ENCODE assay signal across 21 mouse cellular contexts in genomic region chr6:83003850-83004249, GRCm38 (mm10). TPM values are rescaled to one million over a fixed set of nuclear protein-coding genes. Genes with fewer than 3 reads are reported as not detected.
DNase-seq lines count a peak whose midpoint lies in the region; ATAC-seq and TF ChIP-seq lines count a peak whose summit lies in the region.
"Had no signal": no experiment of that assay in that cellular context is flagged by ENCODE, and none has a peak within 500 bp of the region (broad histone marks: within the 10 kb centered on the region; RNA-seq: fewer than 3 reads in every experiment).

No protein-coding gene starts in this region.

- H3K9ac ChIP-seq in liver, embryonic 14.5 days (replicated peaks): peak overlapping the region; percentile 15; the same call in 1 of the 2 replicates
- H3K9ac ChIP-seq: forebrain, embryonic 13.5 days; kidney, embryonic 15.5 days had no signal

- no peaks in the 10 kb centered on the region for H3K36me3 ChIP-seq in spleen, adult 2 months (ENCODE audit: control insufficient read depth, insufficient read depth, low read length)
- H3K36me3 ChIP-seq in liver, embryonic 14.5 days (replicated peaks; ENCODE audit: control insufficient read depth, insufficient read depth, low read depth): no peaks in the 10 kb centered on the region
- H3K36me3 ChIP-seq: kidney, embryonic 15.5 days had no signal

- H3K4me1 ChIP-seq in spleen, adult 2 months (ENCODE audit: control insufficient read depth, insufficient read depth, insufficient read length): peaks cover 23% of the 10 kb centered on the region
- peaks cover 20 to 28% of the 10 kb centered on the region in 2 experiments for H3K4me1 ChIP-seq in liver, embryonic 14.5 days (replicated peaks; ENCODE audit: control insufficient read depth in 2 of 2, insufficient read depth in 2 of 2, low read length in 1 of 2)
- H3K4me1 ChIP-seq: forebrain, embryonic 13.5 days had no signal

- TF ChIP-seq POLR2A in spleen, adult 2 months (IDR thresholded peaks at IDR 0.05; ENCODE audit: low read depth, low read length): no peak

- peak overlapping the region; percentile 66 for H3K27ac ChIP-seq in spleen, adult 2 months (ENCODE audit: insufficient read depth, low read length)
- peak overlapping the region; percentile 64 for H3K27ac ChIP-seq in liver, embryonic 14.5 days
- H3K27ac ChIP-seq: forebrain, embryonic 13.5 days had no signal

- no peak for TF ChIP-seq CTCF in spleen, adult 2 months (IDR thresholded peaks at IDR 0.05; ENCODE audit: extremely low read depth, insufficient read depth, insufficient read length, insufficient replicate concordance)
- TF ChIP-seq CTCF in liver, embryonic 14.5 days (IDR thresholded peaks at IDR 0.05; ENCODE audit: low read depth): no peak

- TF ChIP-seq EP300 in liver, embryonic 14.5 days (IDR thresholded peaks at IDR 0.05; ENCODE audit: low read depth): no peak

- 83% methylated on average over 5 of the region's 5 CpGs for WGBS in spleen, adult 2 months
- 44% methylated on average over 5 of the region's 5 CpGs for WGBS in liver, embryonic 14.5 days (ENCODE audit: insufficient replicate concordance)

- H3K4me2 ChIP-seq in liver, embryonic 14.5 days (ENCODE audit: low read depth): peak overlapping the region; percentile 33
- H3K4me2 ChIP-seq: forebrain, embryonic 13.5 days; kidney, embryonic 15.5 days had no signal

- H3K9me3 ChIP-seq in liver, embryonic 14.5 days (ENCODE audit: control insufficient read depth, low read length): no peaks in the 10 kb centered on the region
- H3K9me3 ChIP-seq: forebrain, embryonic 13.5 days; kidney, embryonic 15.5 days had no signal

- DNase-seq in spleen, adult 2 months (ENCODE audit: low read depth in 1 of 2, low spot score in 2 of 2): no peak
- DNase-seq in spleen, adult 12 weeks (ENCODE audit: low spot score): no peak
- no peak for DNase-seq in liver, embryonic 14.5 days (ENCODE audit: low read depth in 3 of 3, low spot score in 3 of 3)
- DNase-seq in frontal cortex, postnatal 10 days (ENCODE audit: low spot score in 2 of 2): no peak
- no peak for DNase-seq in retina, embryonic 14.5 days (ENCODE audit: low spot score)
- no peak for DNase-seq in adrenal gland, adult 18-20 months (ENCODE audit: low spot score in 2 of 2)
- DNase-seq: adrenal gland, adult 2 months; cerebellum, adult 11-12 months; cerebellum, postnatal 36 days; gastrocnemius, postnatal 14 days; kidney, postnatal 4 days; midbrain, embryonic 14.5 days; retina, postnatal 1 day; right cerebral cortex, postnatal 4 days; thymus, postnatal 4 days had no signal

- ATAC-seq in erythroblast, adult 5-6 weeks (replicated peaks; ENCODE audit: low FRiP score, poor library complexity, severe bottlenecking): peak; percentile 67
- ATAC-seq in liver, embryonic 14.5 days (ENCODE audit: insufficient read depth): peak; percentile 76
- ATAC-seq: forebrain, embryonic 13.5 days; hindbrain, embryonic 16.5 days; intestine, embryonic 16.5 days had no signal

- no peak overlapping the region for H3K4me3 ChIP-seq in spleen, adult 2 months (ENCODE audit: extremely low read depth, insufficient read depth, insufficient read length)
- H3K4me3 ChIP-seq in liver, embryonic 14.5 days (ENCODE audit: insufficient read depth in 1 of 2, low read depth in 2 of 2, low read length in 2 of 2): no peak overlapping the region
- H3K4me3 ChIP-seq: forebrain, embryonic 13.5 days; kidney, embryonic 15.5 days; myocyte had no signal

- H3K27me3 ChIP-seq in spleen, adult 2 months (ENCODE audit: control insufficient read depth, insufficient read depth, low read length): no peaks in the 10 kb centered on the region
- H3K27me3 ChIP-seq in liver, embryonic 14.5 days (ENCODE audit: control insufficient read depth, insufficient read depth, low read length): no peaks in the 10 kb centered on the region
- H3K27me3 ChIP-seq: kidney, embryonic 15.5 days had no signal

RNA-seq across cellular contexts. Expression of gene Dok1, which starts 29.4 kb away (rescaled TPM):
- 22.6 and 23.8 TPM in 2 replicates for polyA plus RNA-seq in spleen, adult 2 months (2012; rRNA removed)
- total RNA-seq in erythroblast, adult 5-6 weeks (2015; ENCODE audit: low replicate concordance): 11.3 and 19.4 TPM in 2 replicates
- total RNA-seq in erythroblast, adult 5-6 weeks (2017; ENCODE audit: low replicate concordance): 23.9 and 24.7 TPM in 2 replicates
- 13.9 and 14.9 TPM in 2 replicates for polyA plus RNA-seq in liver, embryonic 14.5 days (2012; rRNA removed)
- 12.7 and 15.7 TPM in 2 replicates for polyA plus RNA-seq in liver, embryonic 14.5 days (2014; fragmentation: Nextera tagmentation; extraction: Ambion mirVana)
- 1 to 10 TPM; 7.0 to 7.2 TPM for total RNA-seq in adrenal gland, adult 18-20 months (2021)

RNA-seq across cellular contexts. Expression of gene Loxl3, which starts 30.1 kb away (rescaled TPM):
- polyA plus RNA-seq in spleen, adult 2 months (2012; rRNA removed): 3.1 and 3.5 TPM in 2 replicates
- total RNA-seq in erythroblast, adult 5-6 weeks (2015; ENCODE audit: low replicate concordance): 1.5 and 2.9 TPM in 2 replicates
- 3.2 and 3.6 TPM in 2 replicates for total RNA-seq in erythroblast, adult 5-6 weeks (2017; ENCODE audit: low replicate concordance)
- 0.92 and 1.6 TPM in 2 replicates for polyA plus RNA-seq in liver, embryonic 14.5 days (2012; rRNA removed)
- 1.1 TPM in 2 replicates for polyA plus RNA-seq in liver, embryonic 14.5 days (2014; fragmentation: Nextera tagmentation; extraction: Ambion mirVana)
- total RNA-seq in adrenal gland, adult 18-20 months (2021): 1 to 10 TPM; 1.6 to 1.8 TPM

RNA-seq across cellular contexts. Expression of gene Aup1, which starts 50.5 kb away (rescaled TPM):
- 582 and 730 TPM in 2 replicates for polyA plus RNA-seq in spleen, adult 2 months (2012; rRNA removed)
- total RNA-seq in erythroblast, adult 5-6 weeks (2015; ENCODE audit: low replicate concordance): 197 and 242 TPM in 2 replicates
- total RNA-seq in erythroblast, adult 5-6 weeks (2017; ENCODE audit: low replicate concordance): 212 and 218 TPM in 2 replicates
- polyA plus RNA-seq in liver, embryonic 14.5 days (2012; rRNA removed): 172 and 269 TPM in 2 replicates
- polyA plus RNA-seq in liver, embryonic 14.5 days (2014; fragmentation: Nextera tagmentation; extraction: Ambion mirVana): 128 and 136 TPM in 2 replicates
- total RNA-seq in adrenal gland, adult 18-20 months (2021): 100 to 1,000 TPM; 175 to 219 TPM

RNA-seq across cellular contexts. Expression of gene Htra2, which starts 51.2 kb away (rescaled TPM):
- polyA plus RNA-seq in spleen, adult 2 months (2012; rRNA removed): 59.1 and 69.0 TPM in 2 replicates
- total RNA-seq in erythroblast, adult 5-6 weeks (2015; ENCODE audit: low replicate concordance): 69.4 and 97.8 TPM in 2 replicates
- 41.9 and 57.7 TPM in 2 replicates for total RNA-seq in erythroblast, adult 5-6 weeks (2017; ENCODE audit: low replicate concordance)
- 75.7 and 80.9 TPM in 2 replicates for polyA plus RNA-seq in liver, embryonic 14.5 days (2012; rRNA removed)
- polyA plus RNA-seq in liver, embryonic 14.5 days (2014; fragmentation: Nextera tagmentation; extraction: Ambion mirVana): 54.3 and 54.9 TPM in 2 replicates
- total RNA-seq in adrenal gland, adult 18-20 months (2021): 10 to 100 TPM; 44.0 to 55.2 TPM

RNA-seq across cellular contexts. Expression of gene Dqx1, which starts 53.8 kb away (rescaled TPM):
- polyA plus RNA-seq in spleen, adult 2 months (2012; rRNA removed): 2.7 and 2.8 TPM in 2 replicates
- total RNA-seq in erythroblast, adult 5-6 weeks (2015; ENCODE audit: low replicate concordance): 1.7 and 3.5 TPM in 2 replicates
- 4.2 and 6.7 TPM in 2 replicates for total RNA-seq in erythroblast, adult 5-6 weeks (2017; ENCODE audit: low replicate concordance)
- 7.7 and 7.8 TPM in 2 replicates for polyA plus RNA-seq in liver, embryonic 14.5 days (2012; rRNA removed)
- polyA plus RNA-seq in liver, embryonic 14.5 days (2014; fragmentation: Nextera tagmentation; extraction: Ambion mirVana): 2.9 and 3.1 TPM in 2 replicates
- 1 to 10 TPM; 2.2 to 3.3 TPM for total RNA-seq in adrenal gland, adult 18-20 months (2021)
